Mouse (Mus musculus): Measurements from ENCODE around the gene Ror2. TPM values are rescaled to one million over a fixed set of nuclear protein-coding genes. Genes with fewer than 3 reads are reported as not detected.

The Ror2 gene
- polyA plus RNA-seq, 1 experiment, result not detected

GRCm38 (mm10) chr13:53309661-53310160, 23.8 kb upstream of the Ror2 start:
- TF ChIP-seq GATA1 (IDR thresholded peaks at IDR 0.05; ENCODE audit: low read length) (no peak), TAL1 (IDR thresholded peaks at IDR 0.05; ENCODE audit: low read length) (no peak)
- no peaks in the 10 kb centered on the region for H3K9me3 ChIP-seq (ENCODE audit: control insufficient read depth, low read length)
- no peak overlapping the region for H3K4me3 ChIP-seq (replicated peaks)
- H3K27me3 ChIP-seq (ENCODE audit: control insufficient read depth), result peaks cover 9% of the 10 kb centered on the region; the same call in 1 of the 2 replicates
- no peaks in the 10 kb centered on the region for H3K36me3 ChIP-seq (ENCODE audit: control insufficient read depth)
- H3K4me1 ChIP-seq (ENCODE audit: control insufficient read depth), result no peaks in the 10 kb centered on the region

- no peaks in the 10 kb centered on the region for H3K36me3 ChIP-seq (ENCODE audit: control insufficient read depth)
These were observed 23.2 kb upstream of the Ror2 start for GRCm38 (mm10) chr13:53309148-53309547.

GRCm38 (mm10) chr13:53306836-53307235, 20.9 kb upstream of the Ror2 start:
- no peaks in the 10 kb centered on the region for H3K4me1 ChIP-seq (ENCODE audit: control insufficient read depth)
- peaks cover 9% of the 10 kb centered on the region; the same call in 1 of the 2 replicates for H3K27me3 ChIP-seq (ENCODE audit: control insufficient read depth)
- TF ChIP-seq GATA1 (IDR thresholded peaks at IDR 0.05; ENCODE audit: low read length), result no peak
- no peak for TF ChIP-seq TAL1 (IDR thresholded peaks at IDR 0.05; ENCODE audit: low read length)
- no peaks in the 10 kb centered on the region for H3K9me3 ChIP-seq (ENCODE audit: control insufficient read depth, low read length)
- H3K4me3 ChIP-seq (replicated peaks), result no peak overlapping the region
- H3K36me3 ChIP-seq (ENCODE audit: control insufficient read depth), result no peaks in the 10 kb centered on the region

More at GRCm38 (mm10) chr13:53309148-53309547, 23.2 kb upstream of the Ror2 start:
- Histone ChIP-seq H3K9me3 (ENCODE audit: control insufficient read depth, low read length) (no peaks in the 10 kb centered on the region), H3K27me3 (ENCODE audit: control insufficient read depth) (peaks cover 9% of the 10 kb centered on the region; the same call in 1 of the 2 replicates), H3K4me3 (replicated peaks) (no peak overlapping the region), H3K4me1 (ENCODE audit: control insufficient read depth) (no peaks in the 10 kb centered on the region)
- no peak for TF ChIP-seq TAL1 (IDR thresholded peaks at IDR 0.05; ENCODE audit: low read length)
- no peak for TF ChIP-seq GATA1 (IDR thresholded peaks at IDR 0.05; ENCODE audit: low read length)

GRCm38 (mm10) chr13:53305256-53305655, 19.3 kb upstream of the Ror2 start:
- H3K27me3 ChIP-seq (ENCODE audit: control insufficient read depth), result peaks cover 9% of the 10 kb centered on the region; the same call in 1 of the 2 replicates

GRCm38 (mm10) chr13:53302688-53303087, 16.8 kb upstream of the Ror2 start:
- Histone ChIP-seq H3K27me3 (ENCODE audit: control insufficient read depth) (no peaks in the 10 kb centered on the region), H3K9me3 (ENCODE audit: control insufficient read depth, low read length) (no peaks in the 10 kb centered on the region), H3K36me3 (ENCODE audit: control insufficient read depth) (no peaks in the 10 kb centered on the region), H3K4me1 (ENCODE audit: control insufficient read depth) (no peaks in the 10 kb centered on the region), H3K4me3 (replicated peaks) (no peak overlapping the region)
- TF ChIP-seq GATA1 (IDR thresholded peaks at IDR 0.05; ENCODE audit: low read length), result no peak
- no peak for TF ChIP-seq TAL1 (IDR thresholded peaks at IDR 0.05; ENCODE audit: low read length)

More at GRCm38 (mm10) chr13:53305256-53305655, 19.3 kb upstream of the Ror2 start:
- no peaks in the 10 kb centered on the region for H3K9me3 ChIP-seq (ENCODE audit: control insufficient read depth, low read length)
- H3K4me1 ChIP-seq (ENCODE audit: control insufficient read depth), result no peaks in the 10 kb centered on the region
- H3K36me3 ChIP-seq (ENCODE audit: control insufficient read depth), result no peaks in the 10 kb centered on the region
- no peak overlapping the region for H3K4me3 ChIP-seq (replicated peaks)
- TF ChIP-seq GATA1 (IDR thresholded peaks at IDR 0.05; ENCODE audit: low read length), result no peak
- no peak for TF ChIP-seq TAL1 (IDR thresholded peaks at IDR 0.05; ENCODE audit: low read length)

- no peaks in the 10 kb centered on the region for H3K9me3 ChIP-seq (ENCODE audit: control insufficient read depth, low read length)
- TF ChIP-seq GATA1 (IDR thresholded peaks at IDR 0.05; ENCODE audit: low read length), result no peak
- TF ChIP-seq TAL1 (IDR thresholded peaks at IDR 0.05; ENCODE audit: low read length), result no peak
- no peaks in the 10 kb centered on the region for H3K36me3 ChIP-seq (ENCODE audit: control insufficient read depth)
- peaks cover 1% of the 10 kb centered on the region; the same call in 1 of the 2 replicates for H3K27me3 ChIP-seq (ENCODE audit: control insufficient read depth)
- no peak overlapping the region for H3K4me3 ChIP-seq (replicated peaks)
- no peaks in the 10 kb centered on the region for H3K4me1 ChIP-seq (ENCODE audit: control insufficient read depth)
These were observed 7.1 kb upstream of the Ror2 start for GRCm38 (mm10) chr13:53293065-53293464.

GRCm38 (mm10) chr13:53292244-53292643, 6.3 kb upstream of the Ror2 start:
- H3K4me3 ChIP-seq (replicated peaks), result no peak overlapping the region
- no peaks in the 10 kb centered on the region for H3K9me3 ChIP-seq (ENCODE audit: control insufficient read depth, low read length)
- H3K36me3 ChIP-seq (ENCODE audit: control insufficient read depth), result no peaks in the 10 kb centered on the region
- H3K27me3 ChIP-seq (ENCODE audit: control insufficient read depth), result peaks cover 4% of the 10 kb centered on the region
- H3K4me1 ChIP-seq (ENCODE audit: control insufficient read depth), result no peaks in the 10 kb centered on the region
- no peak for TF ChIP-seq GATA1 (IDR thresholded peaks at IDR 0.05; ENCODE audit: low read length)

- H3K4me3 ChIP-seq (replicated peaks), result no peak overlapping the region
- no peaks in the 10 kb centered on the region for H3K4me1 ChIP-seq (ENCODE audit: control insufficient read depth)
- H3K36me3 ChIP-seq (ENCODE audit: control insufficient read depth), result no peaks in the 10 kb centered on the region
- TF ChIP-seq GATA1 (IDR thresholded peaks at IDR 0.05; ENCODE audit: low read length) (no peak), TAL1 (IDR thresholded peaks at IDR 0.05; ENCODE audit: low read length) (no peak)
- peaks cover 40% of the 10 kb centered on the region for H3K27me3 ChIP-seq (ENCODE audit: control insufficient read depth)
- H3K9me3 ChIP-seq (ENCODE audit: control insufficient read depth, low read length), result no peaks in the 10 kb centered on the region
These were observed 616 bp downstream of the Ror2 start for GRCm38 (mm10) chr13:53285261-53285755.

- Histone ChIP-seq H3K4me3 (replicated peaks) (no peak overlapping the region), H3K9me3 (ENCODE audit: control insufficient read depth, low read length) (no peaks in the 10 kb centered on the region), H3K4me1 (ENCODE audit: control insufficient read depth) (no peaks in the 10 kb centered on the region), H3K36me3 (ENCODE audit: control insufficient read depth) (no peaks in the 10 kb centered on the region), H3K27me3 (ENCODE audit: control insufficient read depth) (peaks cover 40% of the 10 kb centered on the region)
- TF ChIP-seq GATA1 (IDR thresholded peaks at IDR 0.05; ENCODE audit: low read length) (no peak), TAL1 (IDR thresholded peaks at IDR 0.05; ENCODE audit: low read length) (no peak)
These were observed 1.2 kb downstream of the Ror2 start for GRCm38 (mm10) chr13:53284740-53285191.

All from erythroblast, embryonic 14.5 days (primary cell).